Mouse (Mus musculus) embryonic fibroblast, embryonic 13.5 days (primary cell): ENCODE data around the gene Ifitm2.

Source experiments
- CTCF ChIP-seq: IDR thresholded peaks from 2 replicates; pipeline ENCODE4 v1.5.1; 2011; ENCODE audit warnings: mild to moderate bottlenecking, control low read depth, low read length, moderate library complexity, borderline replicate concordance; ENCODE audit not compliant: insufficient read depth
- POLR2A ChIP-seq: IDR thresholded peaks from 2 replicates; pipeline ENCODE4 v1.6.1; 2011; ENCODE audit warnings: low read depth, mild to moderate bottlenecking, control low read depth, low read length, moderate library complexity

- TF ChIP-seq CTCF (no peak), POLR2A (no peak)
Measured at GRCm38 (mm10) chr7:140944236-140944635, 11.6 kb downstream of the Ifitm2 start.
